Mouse (Mus musculus) cerebellum, postnatal 10 days (tissue): ENCODE results near the gene Ndufs2.

ENCODE experiments used
- DNase-seq, 2 experiments: peaks; one replicate each; pipeline ENCODE4 v3.0.0; 2021; ENCODE audit warnings: mixed read lengths in 2 of 2

Gene Ndufs2

DNA sequence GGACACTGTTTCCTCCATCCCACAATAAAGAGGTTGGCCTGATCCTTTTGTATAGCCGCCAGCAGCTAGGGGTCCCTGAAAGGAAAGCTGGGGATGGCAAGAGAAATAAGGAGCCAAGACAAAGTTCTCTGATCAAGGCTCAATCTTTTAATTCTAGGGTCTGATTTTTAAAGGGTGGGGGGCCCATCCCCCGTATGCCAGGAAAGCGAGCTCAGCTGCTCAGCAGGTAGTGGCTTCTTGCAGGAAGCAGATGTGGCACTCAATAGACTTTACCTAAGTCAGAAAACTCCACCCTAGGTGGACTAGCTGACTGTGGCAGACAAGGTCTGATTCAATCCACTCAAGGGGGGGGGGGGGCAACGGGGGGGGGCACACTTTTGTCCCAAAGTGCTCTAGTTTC is 24.4 kb downstream of the Ndufs2 start:
- no peak for DNase-seq

DNA sequence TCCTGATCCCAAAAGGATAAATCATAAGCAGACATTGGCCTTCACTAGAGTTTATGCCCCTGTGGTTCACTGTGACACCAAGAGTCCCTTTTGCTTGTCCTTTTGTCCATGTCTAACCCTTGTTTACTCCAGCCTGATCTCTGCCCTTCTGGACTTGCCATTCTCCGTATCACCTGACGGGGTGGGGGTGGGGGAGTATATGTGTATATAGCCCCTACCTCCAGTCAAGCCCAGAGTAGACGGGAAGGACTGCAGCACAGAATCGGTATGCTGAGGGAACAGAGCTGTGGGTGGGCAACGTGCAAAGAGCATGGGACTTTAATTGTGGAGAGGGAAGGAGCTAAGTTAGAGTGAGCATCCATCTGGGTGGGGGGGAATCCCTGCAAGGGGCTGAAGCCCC is 26.3 kb downstream of the Ndufs2 start, which contains the start of gene Apoa2:
Gene Apoa2, plus strand, starts transcription at position 198 of the 400 bp plus-strand sequence.
- no peak for DNase-seq

DNA sequence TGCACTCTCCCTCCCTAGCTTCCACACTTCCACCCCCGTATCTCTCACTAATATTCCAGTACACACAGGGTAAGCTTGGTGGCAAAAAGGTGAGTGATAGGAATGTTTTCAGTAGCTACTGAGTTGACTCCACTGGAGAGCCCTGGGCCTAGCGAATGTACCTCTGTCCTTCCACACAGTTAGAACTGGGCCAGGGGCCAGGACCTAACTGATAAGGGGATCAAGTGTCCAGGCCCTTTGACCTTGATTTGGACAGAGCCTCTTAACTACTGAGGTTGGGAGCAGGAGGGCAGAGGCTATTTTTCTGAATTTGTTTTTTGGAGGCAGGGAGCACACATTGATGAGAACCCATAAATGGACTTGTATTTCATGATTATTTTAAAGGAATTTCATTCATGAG is 27.4 kb downstream of the Ndufs2 start:
- peak in 1 of 2 experiments; percentile 25 for DNase-seq

DNA sequence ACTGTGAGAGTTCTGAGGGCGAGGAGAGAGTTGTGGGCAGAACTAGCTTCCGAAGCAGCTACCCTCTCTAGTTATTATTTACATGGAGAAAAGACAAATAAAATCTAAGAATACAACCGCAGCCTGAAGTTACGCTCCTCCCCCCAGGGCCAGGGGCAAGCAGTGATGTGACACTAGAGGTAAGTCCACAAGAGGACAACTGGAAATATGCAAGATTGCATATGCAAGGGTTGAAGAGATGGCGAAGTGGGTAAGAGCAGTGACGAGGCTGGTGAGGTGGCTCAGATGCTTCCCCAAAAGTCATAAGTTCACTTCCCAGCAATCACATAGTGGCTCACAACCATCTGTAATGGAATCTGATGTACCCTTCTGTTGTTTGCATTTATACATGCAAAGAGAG is 28.0 kb downstream of the Ndufs2 start:
- no peak for DNase-seq

DNA sequence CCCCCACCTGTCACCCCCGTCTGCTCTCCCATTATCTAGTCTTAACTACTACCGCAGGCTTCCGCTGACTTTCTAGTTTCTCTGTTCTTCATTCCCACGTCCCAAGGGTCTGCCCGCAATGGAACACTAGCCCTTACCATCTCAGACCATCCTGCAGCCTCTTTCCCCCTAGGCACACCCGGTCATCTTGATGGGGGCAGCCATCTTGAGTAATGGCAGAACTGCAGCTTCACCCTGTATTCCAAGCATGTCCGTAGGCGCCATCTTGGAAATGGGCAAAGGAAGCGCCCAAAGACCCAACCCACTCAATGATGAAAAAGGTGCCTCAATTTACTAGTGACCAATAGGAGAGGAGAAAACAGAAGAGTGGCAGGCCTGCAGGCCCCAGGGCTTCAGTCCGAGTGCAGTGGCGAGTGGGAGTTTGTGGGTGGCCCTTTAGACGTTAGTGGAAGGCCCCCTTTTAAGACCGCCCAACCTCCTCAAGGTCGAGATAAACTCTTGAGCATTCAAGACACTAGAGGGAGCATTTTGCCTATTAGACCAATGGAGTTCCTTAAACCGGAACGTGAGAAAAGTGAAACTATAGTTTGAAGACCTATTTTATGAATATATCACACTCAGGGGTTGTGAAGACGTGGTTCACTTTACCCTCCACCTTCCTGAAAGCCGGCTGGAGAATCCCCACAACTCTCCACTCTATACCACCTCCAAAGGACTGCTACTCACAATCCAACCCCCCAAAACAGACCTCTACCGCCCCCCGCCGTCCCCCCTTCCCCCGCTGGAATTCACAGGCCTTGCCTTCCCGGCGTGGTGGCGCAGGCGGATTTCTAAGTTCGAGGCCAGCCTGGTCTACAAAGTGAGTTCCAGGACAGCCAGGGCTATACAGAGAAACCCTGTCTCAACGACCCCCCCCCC is 28.7 kb downstream of the Ndufs2 start, which contains the start of gene Tomm40l:
Gene Tomm40l, minus strand, starts transcription at position 277 of the 918 bp plus-strand sequence.
- peak; percentile 89 to 94 for DNase-seq

DNA sequence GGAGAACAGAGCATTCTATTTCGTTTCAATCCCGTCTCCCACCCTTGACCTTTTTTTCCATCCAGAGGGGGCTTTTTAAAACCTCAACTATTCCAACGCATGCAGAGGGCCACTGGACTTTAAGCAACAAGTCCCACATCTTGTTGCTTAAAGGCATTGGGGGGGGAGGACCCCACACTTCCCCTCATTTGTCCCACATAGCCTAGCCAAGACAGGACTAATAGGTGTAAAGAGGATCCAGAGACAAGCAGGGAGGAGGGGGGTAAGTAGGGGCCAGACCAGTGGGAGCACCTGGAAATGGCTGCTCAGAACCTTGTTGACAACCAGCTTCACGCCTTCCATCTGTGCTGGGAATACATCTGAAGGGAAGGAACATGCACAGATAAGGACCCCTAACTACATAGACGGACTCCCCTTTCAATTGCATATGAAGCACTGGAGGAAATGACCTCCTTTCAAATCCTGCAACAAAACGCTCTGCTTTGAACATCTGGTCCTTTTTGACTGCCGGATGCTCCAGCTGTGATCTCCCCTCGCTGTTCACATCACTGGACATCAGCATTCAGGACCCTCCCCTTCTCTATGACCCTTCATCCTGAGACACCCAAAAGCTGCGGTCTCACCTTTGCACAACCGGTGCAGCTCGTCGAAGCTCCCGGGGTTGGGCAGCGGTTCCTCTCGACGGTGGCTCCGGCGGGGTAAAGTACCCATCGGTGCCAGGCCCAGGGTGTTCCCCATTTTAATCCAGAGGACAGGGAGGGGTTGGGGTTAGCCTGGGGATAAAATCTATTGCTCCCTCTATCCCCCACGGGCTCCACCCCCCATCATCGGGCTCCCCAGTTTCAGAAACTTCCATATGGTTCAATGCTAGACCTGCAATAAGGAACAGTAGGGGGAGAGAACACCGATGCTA is 29.7 kb downstream of the Ndufs2 start:
- DNase-seq: peak in 1 of 2 experiments; percentile 34

DNA sequence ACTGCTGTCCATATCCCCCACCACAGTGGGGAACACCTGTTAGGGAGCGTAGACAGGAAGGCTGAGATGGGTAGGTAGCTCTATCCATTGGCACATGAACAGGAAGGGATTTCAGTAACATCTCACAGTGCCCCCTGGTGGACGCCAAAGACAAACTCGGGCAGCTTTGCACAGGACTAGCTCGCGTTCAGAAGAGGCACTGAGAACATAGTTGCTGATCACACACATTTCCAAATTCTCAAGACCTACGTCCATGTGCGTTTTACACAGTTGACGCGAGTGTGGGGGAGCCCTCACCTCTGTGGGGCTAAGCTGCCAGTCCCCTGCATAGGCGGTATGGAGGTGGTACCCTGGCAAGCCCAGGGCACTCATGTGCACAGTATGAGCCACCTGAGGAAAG is 30.3 kb downstream of the Ndufs2 start:
- peak; percentile 94 to 95 for DNase-seq

DNA sequence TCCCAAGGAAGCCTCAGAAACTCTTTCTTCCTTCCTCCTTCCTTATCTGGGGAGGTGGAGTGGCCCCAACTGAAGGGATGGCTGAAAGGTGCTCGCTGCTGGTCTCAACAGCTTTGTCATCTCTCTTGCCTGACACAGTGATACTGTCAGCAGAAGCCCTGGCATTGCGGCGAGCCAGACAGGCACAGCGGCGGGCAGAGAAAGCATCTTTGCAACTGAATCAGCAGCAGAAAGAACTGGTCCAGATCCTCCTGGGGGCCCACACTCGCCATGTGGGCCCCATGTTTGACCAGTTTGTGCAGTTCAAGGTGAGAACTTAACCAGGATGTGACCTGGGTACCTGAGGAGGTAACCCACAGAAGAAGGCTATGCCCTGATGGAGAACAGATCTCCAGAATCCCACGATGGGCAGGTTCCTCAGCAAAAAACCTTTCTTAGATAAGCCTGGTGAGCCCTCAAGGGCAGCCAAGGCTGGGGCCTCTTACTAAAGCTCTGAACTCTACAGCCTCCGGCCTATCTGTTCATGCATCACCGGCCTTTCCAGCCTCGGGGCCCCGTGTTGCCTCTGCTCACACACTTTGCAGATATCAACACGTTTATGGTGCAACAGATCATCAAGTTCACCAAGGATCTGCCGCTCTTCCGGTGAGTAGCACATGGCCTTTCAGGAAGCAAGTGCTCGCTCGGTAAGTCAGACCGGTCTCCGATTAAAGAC is 34.8 kb downstream of the Ndufs2 start:
- no peak for DNase-seq

DNA sequence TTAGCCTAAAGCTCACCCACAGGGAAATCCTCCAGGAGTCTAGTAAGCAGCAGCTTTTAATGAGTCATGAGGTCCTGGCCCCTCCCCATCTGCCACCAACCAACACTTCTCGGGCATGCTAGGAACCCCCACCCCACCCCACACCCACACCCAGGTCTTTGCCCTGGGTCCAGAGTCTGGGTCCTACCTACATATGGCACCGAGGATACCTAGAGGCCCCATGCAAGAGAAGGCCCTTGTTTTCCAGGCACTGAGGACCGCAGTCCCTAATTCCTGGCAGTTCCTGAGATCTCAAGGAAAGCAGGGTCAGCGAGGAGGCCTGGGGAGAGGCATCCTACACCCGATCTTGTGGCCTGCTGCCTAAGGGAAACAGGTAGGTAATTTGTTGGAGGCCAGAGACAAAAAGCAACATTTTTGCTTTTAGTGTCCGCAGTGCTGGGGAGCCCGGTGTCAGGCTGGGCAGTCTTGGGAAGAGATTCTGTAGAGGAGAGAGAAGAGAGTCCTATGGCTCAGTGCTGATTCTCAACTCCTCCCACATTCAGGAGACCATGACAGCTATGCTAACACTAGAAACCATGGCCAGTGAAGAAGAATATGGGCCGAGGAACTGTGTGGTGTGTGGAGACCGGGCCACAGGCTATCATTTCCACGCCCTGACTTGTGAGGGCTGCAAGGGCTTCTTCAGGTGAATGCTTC is 37.2 kb downstream of the Ndufs2 start, which contains the start of gene Nr1i3:
Gene Nr1i3, plus strand, starts transcription at position 170 of the 696 bp plus-strand sequence.
- no peak for DNase-seq

DNA sequence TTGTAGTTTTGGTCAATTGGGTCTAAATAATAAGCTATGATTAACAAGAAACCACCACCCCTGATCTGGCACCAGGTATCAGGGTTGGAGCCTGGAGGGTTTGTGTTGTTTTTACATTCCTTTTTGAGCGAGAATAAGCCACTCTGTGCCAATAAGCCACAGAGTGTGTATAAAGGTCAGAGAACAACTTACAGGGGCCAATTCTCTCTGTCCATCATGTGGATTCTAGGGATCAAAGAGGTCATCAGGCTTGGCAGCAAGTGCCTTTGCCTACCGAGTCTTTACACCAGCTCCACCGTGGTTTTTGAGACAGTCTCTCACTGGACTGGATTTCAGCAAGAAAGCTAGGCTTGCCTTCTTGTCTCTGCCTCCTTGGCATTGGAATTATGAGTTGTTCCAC is 38.3 kb downstream of the Ndufs2 start:
- no peak for DNase-seq

DNA sequence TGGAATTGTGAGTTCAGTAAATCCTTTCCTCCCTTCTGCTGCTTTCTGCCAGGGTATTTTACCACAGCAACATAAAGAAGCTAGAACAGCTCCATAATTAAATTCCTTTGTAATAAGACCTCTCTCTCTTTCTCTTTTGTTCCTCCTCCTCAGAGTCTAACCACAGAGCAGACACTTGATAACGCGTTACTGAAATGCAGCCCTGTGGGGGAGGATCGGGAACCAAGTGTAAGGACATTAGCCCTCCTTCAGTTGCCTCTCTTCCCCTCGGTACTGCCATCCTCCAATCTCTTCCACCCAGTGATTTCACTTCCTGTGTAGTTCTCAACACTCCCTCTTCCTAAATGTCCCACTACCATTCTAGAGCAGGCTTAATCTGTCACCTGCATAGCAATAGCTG is 41.8 kb downstream of the Ndufs2 start:
- no peak for DNase-seq

DNA sequence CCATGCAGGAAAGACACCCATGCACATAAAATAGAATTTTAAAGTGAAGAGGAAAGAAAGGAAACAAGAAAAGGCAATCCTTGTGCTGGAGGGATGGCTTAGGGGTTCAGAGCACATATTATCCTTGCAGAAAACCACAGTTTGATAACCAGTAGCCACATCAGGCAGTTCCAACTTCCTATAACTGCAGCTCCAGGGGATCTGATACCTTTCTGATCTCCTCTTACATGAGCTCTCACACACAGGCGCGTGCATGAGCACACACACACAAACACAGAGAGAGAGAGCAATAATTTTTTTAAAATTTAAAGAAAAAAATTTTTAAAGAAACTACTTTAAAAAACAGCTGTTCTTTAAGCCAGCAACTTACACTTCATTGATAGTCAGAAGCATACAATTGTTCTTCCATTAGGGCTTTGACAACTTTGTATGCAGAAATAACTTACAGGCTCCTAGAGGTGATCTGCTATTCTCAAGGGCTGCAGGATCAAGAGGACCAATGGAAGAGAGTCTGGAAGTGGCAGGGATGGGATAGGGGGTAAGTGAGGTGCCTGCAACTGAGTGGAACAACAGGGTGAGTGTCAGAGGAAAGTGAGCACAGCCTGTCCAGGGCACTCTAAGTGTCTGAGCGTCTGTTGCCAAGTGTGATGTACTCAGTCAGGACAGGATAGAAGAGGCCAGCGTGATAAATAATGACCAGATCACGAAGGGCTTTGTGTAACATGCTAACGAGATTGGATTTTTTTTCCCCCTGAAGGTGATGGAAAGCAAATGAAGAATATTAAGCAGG is 45.3 kb downstream of the Ndufs2 start:
- no peak for DNase-seq

DNA sequence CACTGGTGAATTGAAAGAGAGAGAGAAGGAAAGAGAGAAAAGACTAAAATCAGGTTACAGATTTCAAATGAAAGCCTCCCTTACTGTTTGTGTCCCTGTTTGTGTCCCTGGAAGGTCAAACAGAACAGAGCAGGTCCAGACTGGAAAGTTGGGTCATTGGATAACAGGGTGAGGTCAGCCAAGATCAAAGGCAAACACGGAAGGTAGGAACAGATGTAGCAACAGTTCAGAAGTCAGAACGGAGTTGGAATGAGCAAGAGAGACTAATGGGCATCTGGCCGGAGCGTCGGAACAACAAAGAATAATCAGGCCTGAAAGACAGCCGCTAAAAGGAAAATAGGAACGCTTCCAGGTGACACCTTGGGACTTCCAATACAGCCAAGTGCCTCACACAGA is 46.9 kb downstream of the Ndufs2 start:
- DNase-seq: no peak

DNA sequence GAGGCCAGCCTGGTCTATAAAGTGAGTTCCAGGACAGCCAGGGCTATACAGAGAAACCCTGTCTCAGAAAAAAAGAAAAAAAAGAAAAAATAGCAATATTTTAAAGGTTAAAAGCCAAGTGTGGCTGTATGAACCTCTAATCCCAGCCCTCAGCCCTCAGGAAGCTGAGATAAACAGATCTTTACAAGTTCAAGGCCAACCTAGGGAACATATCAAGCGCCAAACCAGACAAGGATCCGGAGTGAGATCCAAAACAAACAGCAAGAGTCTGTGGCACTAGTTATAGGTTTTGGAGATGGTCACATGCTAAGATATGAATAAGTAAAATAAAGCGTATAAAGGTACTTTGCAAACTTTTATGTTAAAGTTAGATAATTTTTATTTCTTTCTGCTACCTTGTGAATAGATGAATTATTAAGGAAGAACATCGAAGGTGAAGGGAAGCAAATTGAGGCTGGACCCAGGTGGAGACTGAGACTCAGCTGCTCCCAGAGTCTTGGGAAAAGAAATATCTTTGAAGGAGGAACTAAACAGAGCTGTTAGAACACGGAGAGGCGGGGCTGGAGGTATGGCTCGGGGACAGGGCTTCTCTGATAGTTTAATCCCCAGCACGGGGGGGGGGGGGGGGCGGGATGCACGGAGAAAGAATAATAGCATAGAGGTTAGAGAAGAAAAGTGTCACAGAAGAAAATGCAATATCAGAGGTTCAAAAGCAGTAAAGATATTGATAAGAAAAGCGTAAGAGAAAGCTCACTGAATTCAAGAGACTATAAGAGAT is 47.5 kb downstream of the Ndufs2 start:
- no peak for DNase-seq

DNA sequence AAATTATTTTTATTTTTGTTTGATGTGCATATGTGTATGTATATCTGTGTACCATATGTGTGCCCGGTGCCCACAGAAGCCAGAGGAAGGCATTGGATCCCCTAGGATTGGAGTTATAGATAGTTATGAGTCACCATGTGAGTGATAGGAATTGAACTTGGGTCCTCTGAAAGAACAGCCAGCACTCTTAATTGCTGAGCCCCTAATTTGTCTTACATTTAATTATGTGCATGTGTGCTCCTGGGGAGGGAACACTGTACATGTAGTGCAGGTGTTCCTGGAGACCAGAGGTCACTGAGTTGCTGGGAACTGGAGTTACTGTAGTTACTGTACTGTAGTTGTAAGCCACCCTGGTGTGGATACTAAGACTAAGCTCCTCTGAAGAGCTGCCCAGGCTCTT is 50.4 kb downstream of the Ndufs2 start:
- no peak for DNase-seq

DNA sequence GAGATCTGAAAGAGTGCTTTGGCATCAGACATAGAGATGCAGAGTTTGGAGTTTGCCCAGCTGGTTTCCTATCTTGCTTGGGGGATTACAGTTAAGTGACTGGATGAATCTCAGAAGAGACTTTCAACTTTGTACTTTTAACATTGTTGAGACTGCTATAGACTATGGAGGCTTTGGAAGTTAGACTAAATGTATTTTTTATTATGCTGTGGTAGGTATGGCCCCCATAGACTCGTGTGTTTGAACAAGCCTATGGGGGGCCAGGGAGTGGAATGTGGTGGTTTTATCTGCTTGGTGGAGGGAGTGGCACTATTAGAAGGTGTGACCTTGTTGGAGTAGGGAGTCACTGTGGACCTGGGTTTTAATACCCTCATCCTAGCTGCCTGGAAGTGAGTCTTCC is 51.7 kb downstream of the Ndufs2 start:
- no peak for DNase-seq

DNA sequence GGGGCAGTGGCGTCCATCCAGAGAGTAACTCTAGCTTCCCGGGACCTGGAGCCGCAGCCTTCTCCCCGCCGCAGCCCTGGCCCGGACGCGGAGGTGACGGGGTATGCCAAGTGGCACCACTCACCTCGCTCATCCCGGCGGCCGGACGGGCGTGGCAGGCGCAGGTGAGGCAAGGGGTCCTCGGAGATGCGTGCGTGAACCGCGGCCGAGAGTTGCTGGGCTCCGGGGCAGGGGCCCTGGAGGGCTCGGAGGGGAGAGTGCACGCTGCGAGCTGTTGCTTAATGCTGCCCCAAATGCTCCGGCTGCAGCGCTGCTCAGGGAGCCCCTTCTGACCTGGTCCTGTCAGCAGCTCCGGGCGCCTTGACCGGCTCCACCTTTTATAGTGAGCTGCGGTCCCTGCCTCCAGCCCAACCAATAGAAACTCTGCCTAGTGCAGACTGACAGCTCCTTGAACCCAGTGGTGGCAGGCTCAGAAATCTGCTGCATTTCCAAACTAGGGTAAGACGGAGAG is 55.2 kb downstream of the Ndufs2 start, which contains the start of gene Pcp4l1:
Gene Pcp4l1, minus strand, starts transcription at position 382 of the 511 bp plus-strand sequence.
- peak; percentile 75 to 76 for DNase-seq

DNA sequence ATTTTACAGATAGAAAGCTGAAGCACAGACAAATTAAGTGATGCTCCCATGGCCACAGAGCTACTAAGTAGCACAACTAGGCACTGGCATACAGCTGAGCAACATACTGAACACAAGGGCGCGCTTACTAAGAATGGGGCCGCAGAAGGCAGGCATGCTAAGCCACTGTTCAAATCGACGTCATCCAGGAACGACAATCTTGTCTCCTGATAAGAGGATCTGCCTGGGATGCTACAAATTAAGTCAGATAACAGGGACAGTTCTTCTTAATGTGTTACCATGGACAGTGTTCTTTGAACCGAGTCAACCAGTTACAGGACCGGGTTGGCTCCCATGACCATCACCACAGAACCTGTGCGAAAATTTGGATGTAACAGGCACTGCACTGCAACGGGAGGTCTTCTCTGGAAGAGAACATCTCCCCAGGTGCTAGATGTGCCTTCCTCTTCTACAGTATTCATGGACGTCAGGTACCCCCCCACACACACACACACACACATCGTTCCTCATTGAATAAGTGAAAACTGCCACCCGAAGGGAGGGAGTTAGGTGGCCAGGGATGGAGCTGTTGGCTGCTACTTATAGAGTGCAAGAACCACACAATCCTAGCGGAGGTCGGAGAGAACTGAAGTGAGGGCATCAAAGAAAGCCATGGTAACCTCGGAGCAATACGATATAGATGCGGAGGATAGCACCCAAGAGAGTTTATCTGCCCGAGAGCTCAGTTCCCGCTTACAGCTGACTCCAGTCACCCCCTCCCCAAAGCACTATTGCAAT is 56.0 kb downstream of the Ndufs2 start:
- no peak for DNase-seq
